Mouse (Mus musculus) CH12.LX (cell line): ENCODE results near the gene Ror1.

ENCODE experiments used
- BHLHE40 ChIP-seq: IDR thresholded peaks from 2 replicates; pipeline ENCODE4 v1.6.1; 2011; ENCODE audit warnings: mild to moderate bottlenecking, low read depth, low read length, improper control_type of control experiment
- CHD1 ChIP-seq: IDR thresholded peaks from 2 replicates; pipeline ENCODE4 v1.6.1; 2012; ENCODE audit warnings: low read depth, low read length, improper control_type of control experiment, inconsistent platforms
- CTCF ChIP-seq, 2 experiments: IDR thresholded peaks in 1 of 2; conservative IDR thresholded peaks in 1 of 2; 2 replicates each; pipeline ENCODE4 v1.5.1; 2011 to 2012; ENCODE audit warnings: low read depth in 2 of 2, low read length in 2 of 2, improper control_type of control experiment in 1 of 2, inconsistent platforms in 1 of 2, mild to moderate bottlenecking in 1 of 2, moderate library complexity in 1 of 2
- E2F4 ChIP-seq: IDR thresholded peaks from 2 replicates; pipeline ENCODE4 v1.6.1; 2011; ENCODE audit warnings: low read depth, low read length, improper control_type of control experiment; ENCODE audit not compliant: insufficient replicate concordance
- MAZ ChIP-seq: IDR thresholded peaks from 2 replicates; pipeline ENCODE4 v1.6.1; 2012; ENCODE audit warnings: low read depth, mild to moderate bottlenecking, inconsistent platforms, low read length, improper control_type of control experiment, moderate library complexity
- NELFE ChIP-seq: IDR thresholded peaks from 2 replicates; pipeline ENCODE4 v1.6.1; 2011; ENCODE audit warnings: low read depth, low read length, improper control_type of control experiment
- POLR2A ChIP-seq: IDR thresholded peaks from 2 replicates; pipeline ENCODE4 v1.6.1; 2011; ENCODE audit warnings: low read depth, mild to moderate bottlenecking, improper control_type of control experiment, low read length
- POLR2AphosphoS2 ChIP-seq: IDR thresholded peaks from 2 replicates; pipeline ENCODE4 v1.6.1; 2011; ENCODE audit warnings: low read depth, low read length, improper control_type of control experiment

DNA sequence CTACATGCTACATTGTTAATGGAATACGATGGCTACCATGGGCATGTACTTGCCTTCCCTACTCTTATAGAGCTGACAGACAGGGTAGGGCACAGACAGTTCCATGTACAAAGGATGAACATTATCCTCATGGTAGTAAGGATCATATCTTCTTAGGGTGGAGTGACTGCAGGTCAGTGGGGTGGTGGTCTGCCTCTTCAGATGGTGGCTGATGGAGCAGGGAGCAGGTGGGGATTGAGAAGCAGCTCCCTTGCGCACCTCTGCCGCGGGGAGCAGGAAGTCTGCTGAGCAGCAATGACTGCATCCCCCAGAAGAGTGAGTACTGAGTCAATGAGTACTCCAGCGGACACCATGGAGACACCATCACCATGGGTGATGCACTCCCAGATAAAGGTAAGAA is 37.0 kb upstream of the Ror1 start:
- TF ChIP-seq CTCF (conservative IDR thresholded peaks at IDR 0.05 in 1 of 2, IDR thresholded peaks at IDR 0.05 in 1 of 2; ENCODE audit: low read depth in 2 of 2, low read length in 2 of 2) (no peak), CHD1 (no peak), POLR2A (no peak), POLR2AphosphoS2 (no peak), NELFE (no peak), MAZ (no peak), BHLHE40 (no peak), E2F4 (no peak)
